Mouse (Mus musculus) adrenal gland, adult (tissue): ENCODE data around the gene Cypt15.
"Not testable (repeated sequence)": the region's sequence is repeated elsewhere in the genome, so short reads cannot be mapped to it uniquely, and the experiment has no call there.

Experiments used
- DNase-seq, 2 experiments: peaks; one replicate each; pipeline ENCODE4 v3.0.0; 2022 to 2023; ENCODE audit warnings: low spot score in 1 of 2; ENCODE audit not compliant: inconsistent age in 2 of 2

Cypt15 gene

GRCm38 (mm10) chrX:39345967-39346366, at the start of gene Cypt15:
Gene Cypt15, plus strand, starts transcription at chrX:39346267.
- DNase-seq: not testable (repeated sequence)

- DNase-seq: no peak
Measured at GRCm38 (mm10) chrX:39370932-39371331, 24.9 kb downstream of the Cypt15 start.

- no peak for DNase-seq
Measured at GRCm38 (mm10) chrX:39378830-39379229, 32.8 kb downstream of the Cypt15 start.

- DNase-seq: no peak
Measured at GRCm38 (mm10) chrX:39383806-39384205, 37.7 kb downstream of the Cypt15 start.
